Mouse (Mus musculus) bone marrow, adult 2 months (tissue): Measurements from ENCODE around the gene Peli3.
A peak's percentile ranks its signal among the peaks of the same experiment; 100 is the strongest.

Experiments used
- CTCF ChIP-seq: fragments of 200-500 bp; IDR thresholded peaks from 2 replicates; pipeline ENCODE4 v1.5.1; 2011; ENCODE audit warnings: low read length, control low read depth; ENCODE audit not compliant: control insufficient read depth, insufficient read depth
- POLR2A ChIP-seq: fragments of 200-500 bp; IDR thresholded peaks from 2 replicates; pipeline ENCODE4 v1.6.1; 2011; ENCODE audit warnings: low read depth, mild to moderate bottlenecking, control low read depth, low read length, borderline replicate concordance; ENCODE audit not compliant: control insufficient read depth

DNA sequence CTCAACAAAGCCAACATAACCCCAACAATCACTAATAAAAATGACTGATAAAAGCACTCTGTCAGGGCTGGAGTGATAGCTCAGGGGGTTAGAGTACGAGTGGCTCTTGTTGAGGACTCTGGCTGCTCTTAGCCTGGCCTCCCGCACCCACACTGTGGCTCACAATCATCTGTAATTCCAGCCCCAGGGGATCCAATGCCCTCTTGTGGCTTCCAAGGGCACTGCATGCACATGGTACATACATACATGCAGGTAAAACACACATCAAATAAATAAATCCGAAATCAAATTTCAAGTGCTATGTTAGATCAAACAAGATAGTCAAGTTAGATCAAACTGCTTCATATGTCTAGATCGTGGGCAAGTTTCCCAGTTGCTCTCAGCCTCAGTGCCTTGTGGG lies 34.8 kb downstream of the Peli3 start:
- peak; percentile 64 for TF ChIP-seq CTCF
- no peak for TF ChIP-seq POLR2A
